Mouse (Mus musculus) layer of hippocampus, postnatal 14 days (tissue): ENCODE results near the gene Esrrb. TPM values are rescaled to one million over a fixed set of nuclear protein-coding genes. Genes with fewer than 3 reads are reported as not detected.
A peak's percentile ranks its signal among the peaks of the same experiment; 100 is the strongest.

Source experiments
- DNase-seq, 2 experiments: peaks; one replicate each; pipeline ENCODE4 v3.0.0; 2021 to 2022; ENCODE audit warnings: low spot score in 2 of 2, mixed read lengths in 1 of 2
- total RNA-seq, 2 experiments: library from RNA; stranded (reverse); gene quantifications; 2 replicates each; pipeline ENCODE4 v1.2.3; 2021

The Esrrb gene
- total RNA-seq, 2 experiments from 2014 or later = 1.5 to 1.7 TPM

GRCm38 (mm10) chr12:86492822-86493221 is 131.9 kb downstream of the Esrrb start:
- DNase-seq = peak; percentile 34 to 43

GRCm38 (mm10) chr12:86497126-86497525 is 136.2 kb downstream of the Esrrb start:
- DNase-seq = no peak

DNA sequence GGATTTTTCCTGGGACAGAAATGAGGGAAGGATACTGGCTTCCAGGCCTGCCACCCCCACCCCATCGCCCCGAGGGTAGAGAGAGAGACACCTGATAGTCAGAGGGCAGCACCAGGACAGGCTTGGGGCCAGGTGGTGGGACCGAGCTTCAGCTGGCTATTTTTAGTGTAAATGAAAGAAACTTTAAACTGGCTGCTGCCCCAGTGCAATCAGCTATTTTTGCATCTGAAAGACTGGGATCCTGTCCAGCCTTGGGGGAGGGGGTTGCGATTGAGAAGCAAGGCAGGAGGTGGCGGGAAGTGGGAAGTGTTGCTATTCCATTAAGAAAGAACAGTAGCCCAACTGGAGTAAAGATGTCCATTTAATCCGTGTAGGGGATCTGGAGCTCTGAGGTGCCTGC is 137.8 kb downstream of the Esrrb start:
- peak; percentile 48 to 61 for DNase-seq

DNA sequence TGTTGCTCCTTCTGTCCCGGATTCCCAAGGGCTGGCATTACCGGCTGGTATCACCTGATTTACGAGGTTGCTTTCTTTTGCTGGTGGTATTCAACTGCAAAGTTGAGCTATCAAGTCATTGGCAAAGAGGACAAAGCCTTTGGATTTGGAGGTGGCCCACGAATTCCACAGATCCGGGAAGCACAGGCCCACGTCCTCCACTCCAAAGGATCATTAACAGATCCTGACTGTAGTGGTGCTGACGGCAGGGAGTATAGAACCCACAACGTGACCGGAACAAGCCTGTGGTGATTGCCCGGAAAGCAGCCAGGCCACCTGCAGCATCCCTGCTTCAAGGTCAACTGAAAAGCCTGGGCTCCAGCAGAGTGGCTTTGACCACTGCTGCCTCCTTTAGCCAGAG is 140.8 kb downstream of the Esrrb start:
- DNase-seq = no peak

- no peak for DNase-seq
These were observed 143.0 kb downstream of the Esrrb start for GRCm38 (mm10) chr12:86503921-86504320.

GRCm38 (mm10) chr12:86504321-86504720 is 143.4 kb downstream of the Esrrb start:
- DNase-seq = no peak

DNA sequence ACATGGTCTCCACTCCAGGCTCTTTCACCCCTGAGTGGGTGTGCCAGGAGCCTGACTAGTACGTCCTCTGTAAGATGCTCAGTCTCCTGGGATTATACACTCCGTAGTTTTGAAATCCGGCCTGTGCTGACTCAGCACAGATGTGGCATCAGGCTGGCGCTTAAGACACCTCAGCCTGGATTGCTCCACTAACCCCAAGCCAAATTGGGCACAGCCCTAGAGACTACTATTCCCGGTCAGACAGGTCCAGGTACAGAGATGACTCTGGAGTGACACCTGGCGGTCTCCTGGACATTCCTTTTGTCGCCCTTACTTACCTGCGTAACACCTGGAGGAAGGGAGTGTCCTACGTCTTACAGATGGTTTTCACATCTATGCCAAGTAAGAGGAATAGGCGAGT is 146.8 kb downstream of the Esrrb start:
- DNase-seq = no peak

DNA sequence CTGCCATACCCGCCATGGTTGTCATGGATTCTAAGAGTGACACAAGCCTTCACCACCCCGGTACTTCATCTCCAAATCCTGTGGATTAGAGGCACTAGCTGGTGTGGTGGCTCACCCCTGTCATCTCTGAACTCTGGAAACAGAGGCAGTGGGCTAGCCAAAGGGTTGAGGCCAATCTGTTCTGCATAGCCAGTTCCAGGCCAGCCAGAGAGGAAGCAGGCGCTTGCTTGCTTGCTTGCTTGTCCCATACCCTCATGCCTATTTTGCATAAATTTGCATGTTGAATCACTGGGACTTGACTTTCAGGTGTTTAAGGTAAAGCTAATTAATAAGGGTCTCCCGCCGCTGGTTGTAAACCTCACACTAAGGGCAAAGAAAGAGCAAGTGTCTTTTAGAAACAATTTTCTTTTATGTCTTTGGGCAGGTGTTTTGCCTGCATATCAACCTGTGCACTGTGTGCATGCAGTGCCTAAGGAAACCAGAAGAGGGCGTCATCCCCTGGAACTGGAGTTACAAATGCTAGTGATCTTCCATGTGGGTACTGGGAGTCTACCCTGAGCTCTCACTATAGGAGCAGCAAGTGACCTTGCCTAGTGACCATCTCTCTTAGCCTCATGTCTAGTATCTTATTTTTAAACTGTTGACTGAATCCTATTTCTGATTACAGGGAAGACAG is 147.5 kb downstream of the Esrrb start:
- DNase-seq = no peak

DNA sequence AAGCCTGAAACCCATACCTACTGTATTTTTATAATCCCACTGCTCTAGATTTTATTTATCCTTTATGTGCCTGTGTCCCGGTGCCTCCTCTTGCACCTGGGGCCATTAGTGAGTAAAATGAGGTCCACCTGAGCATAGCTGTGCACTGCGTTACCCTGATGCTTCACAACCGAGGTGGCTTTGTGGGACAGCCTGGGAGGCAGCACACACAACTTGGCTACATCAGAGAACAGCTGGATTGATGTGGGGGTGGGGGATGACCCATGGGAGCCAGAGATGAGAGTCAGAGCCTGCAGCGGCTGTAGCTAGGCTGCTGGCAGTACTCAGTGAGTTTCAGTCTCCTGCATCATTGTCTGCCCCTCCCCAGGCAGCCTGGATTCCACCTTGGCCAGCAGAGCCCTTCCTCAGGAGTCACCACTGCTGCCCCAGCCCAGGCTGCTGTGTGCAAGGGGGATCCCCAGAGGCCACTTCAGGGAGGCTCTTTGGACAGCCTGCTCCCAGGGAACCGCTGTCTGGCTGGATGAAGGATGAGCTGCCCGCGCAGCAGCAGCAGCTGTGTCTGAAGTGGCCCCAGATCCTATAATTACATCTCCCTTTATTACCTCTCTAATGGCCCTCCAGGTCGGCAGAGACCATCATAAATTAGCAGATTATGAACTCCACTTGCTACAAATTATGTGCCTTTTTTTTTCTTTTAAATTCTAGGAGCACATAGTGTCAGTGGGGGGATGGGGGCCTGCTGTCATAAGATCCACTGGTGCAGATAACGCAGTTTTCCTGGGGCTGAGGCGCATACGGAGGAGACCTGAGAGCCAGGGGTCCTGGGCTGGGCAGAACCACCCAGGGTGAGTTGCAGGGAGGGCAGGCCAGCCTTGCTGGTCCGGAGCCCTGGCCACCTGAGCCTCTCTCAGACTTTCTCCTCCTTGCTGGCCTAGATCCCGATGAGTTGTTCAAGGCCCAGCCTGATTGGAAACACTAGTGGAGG is 148.7 kb downstream of the Esrrb start:
- DNase-seq = no peak

DNA sequence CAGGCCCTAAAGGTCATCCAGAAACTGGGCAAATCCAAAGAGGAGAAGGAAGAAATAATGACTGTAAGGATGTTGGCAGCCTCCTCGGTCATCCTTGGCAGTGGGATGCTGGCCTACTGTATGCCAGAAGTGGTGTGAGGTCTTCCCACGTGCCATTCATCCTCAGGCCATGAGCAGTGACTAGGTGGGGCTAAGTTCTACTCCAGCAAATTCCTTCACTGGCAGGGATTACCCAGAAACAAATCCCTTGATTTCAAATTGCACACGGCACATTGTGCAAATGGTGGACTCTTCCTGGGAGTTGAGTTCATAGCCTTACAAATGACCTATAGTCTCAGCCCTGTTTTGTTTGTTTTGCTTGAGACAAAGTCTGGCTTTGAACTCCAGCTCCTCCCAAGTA is 151.4 kb downstream of the Esrrb start:
- no peak for DNase-seq

DNA sequence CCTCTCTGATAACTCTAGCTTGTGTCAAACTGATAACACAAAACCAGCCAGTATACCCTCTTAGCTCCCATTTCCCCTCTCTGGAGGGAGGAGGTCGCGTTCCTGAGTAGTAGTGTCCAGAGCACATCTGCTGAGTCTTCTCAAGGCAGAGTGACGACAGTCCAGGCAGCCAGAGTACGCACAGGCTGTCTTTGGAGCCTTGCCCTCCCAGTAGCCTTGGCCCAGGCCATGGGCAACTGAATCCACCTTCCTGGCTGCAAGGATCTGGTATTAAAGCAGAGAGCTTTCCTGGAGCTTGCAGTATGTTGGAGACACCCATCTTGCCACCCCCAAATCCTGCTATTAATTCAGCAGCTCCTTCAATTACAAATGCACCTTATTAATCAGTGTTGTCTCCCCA is 152.7 kb downstream of the Esrrb start:
- DNase-seq = no peak

- no peak for DNase-seq
These were observed 155.7 kb downstream of the Esrrb start for GRCm38 (mm10) chr12:86516602-86517001.

DNA sequence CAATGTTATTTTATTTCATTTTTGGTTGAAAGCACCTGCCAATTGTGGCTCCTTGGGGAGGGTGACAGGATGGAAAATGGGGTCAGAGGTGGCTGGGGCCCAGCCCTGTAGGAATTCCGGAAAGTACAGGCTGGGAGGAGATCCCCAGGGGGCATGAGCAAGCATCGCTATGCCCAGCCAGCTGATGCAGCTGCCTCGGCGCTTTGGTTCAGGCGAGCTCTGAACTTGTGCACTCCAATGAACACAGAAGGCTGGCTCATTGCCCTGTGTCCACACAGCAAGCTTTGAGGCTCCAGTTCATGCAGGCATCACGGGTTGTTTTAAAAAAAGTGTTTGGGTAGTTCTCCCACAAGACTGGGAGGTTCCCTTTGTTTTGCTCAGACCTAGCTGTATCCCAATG is 156.8 kb downstream of the Esrrb start:
- no peak for DNase-seq

DNA sequence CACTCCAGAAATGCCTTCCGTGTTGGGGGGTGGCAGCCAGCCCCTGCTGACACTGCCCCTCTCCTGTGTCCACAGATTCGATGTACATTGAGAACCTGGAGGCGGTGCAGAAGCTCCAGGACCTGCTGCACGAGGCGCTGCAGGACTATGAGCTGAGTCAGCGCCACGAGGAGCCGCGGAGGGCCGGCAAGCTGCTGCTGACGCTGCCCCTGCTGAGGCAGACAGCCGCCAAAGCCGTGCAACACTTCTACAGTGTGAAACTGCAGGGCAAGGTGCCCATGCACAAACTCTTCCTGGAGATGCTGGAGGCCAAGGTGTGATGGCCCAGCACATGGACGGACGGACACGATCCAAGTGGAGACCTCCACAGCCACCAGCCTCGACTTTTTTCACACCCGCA is 157.8 kb downstream of the Esrrb start:
- DNase-seq = peak in 1 of 2 experiments; percentile 4

DNA sequence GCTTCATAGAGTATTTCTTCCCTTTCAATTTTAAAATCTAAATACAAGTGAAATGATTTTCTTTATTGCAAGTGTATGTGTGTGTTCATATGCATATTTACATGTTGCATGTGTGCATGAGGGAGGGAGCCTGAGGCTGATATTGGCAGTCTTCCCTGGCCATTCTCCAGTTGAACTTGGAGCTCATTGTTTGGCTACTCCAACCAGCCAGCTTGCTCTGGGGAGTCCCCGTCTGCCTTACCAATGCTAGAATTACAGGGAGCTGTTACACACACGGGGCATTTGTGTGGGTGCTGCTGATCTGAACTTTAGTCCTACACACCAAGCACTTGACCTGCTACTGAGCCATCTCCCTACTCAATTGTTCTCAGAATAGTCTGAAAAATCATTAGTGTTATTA is 173.4 kb downstream of the Esrrb start:
- peak; percentile 8 to 29 for DNase-seq

DNA sequence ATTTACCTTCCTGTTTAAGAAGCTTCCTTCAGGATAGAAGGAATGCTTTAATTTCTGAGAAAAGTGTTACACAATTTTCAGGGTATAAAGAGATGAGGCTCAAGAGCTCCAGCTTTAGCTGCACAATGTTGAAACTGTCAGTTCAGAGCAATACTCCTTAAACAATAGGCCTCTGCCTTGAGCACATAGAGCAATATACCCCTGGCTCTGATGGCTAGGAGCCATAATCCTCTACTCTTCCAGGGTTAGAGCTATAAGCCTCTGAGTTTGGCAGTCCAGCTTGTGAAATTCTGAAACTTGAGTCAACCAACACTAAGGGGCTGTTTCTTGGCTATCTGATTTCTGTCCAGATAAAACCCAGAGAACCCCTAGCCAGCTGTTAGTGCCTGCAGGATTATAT is 176.9 kb downstream of the Esrrb start:
- DNase-seq = no peak

- no peak for DNase-seq
These were observed 177.8 kb downstream of the Esrrb start for GRCm38 (mm10) chr12:86538711-86539110.

DNA sequence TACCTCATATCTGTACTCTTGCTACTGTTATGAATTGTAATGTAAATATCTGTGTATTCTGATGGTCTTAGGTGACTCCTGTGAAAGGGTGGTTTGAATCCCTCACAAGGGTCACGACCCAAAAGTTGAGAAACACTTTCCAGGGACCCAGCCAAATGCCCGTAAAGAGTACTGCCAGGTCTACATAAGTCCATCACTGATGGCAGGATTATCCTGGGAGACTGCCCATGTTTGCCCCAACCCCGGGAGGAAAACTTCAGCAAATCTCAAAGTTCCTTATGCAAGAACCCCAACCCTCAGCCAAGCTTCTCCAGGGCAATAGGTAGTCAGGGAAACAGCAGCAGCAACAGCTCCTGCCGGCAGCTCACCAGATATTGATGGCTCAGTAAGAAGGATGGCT is 178.6 kb downstream of the Esrrb start:
- DNase-seq = no peak

GRCm38 (mm10) chr12:86547808-86548207 is 186.9 kb downstream of the Esrrb start:
- no peak for DNase-seq

GRCm38 (mm10) chr12:86553037-86553436 is 192.1 kb downstream of the Esrrb start:
- DNase-seq = no peak

DNA sequence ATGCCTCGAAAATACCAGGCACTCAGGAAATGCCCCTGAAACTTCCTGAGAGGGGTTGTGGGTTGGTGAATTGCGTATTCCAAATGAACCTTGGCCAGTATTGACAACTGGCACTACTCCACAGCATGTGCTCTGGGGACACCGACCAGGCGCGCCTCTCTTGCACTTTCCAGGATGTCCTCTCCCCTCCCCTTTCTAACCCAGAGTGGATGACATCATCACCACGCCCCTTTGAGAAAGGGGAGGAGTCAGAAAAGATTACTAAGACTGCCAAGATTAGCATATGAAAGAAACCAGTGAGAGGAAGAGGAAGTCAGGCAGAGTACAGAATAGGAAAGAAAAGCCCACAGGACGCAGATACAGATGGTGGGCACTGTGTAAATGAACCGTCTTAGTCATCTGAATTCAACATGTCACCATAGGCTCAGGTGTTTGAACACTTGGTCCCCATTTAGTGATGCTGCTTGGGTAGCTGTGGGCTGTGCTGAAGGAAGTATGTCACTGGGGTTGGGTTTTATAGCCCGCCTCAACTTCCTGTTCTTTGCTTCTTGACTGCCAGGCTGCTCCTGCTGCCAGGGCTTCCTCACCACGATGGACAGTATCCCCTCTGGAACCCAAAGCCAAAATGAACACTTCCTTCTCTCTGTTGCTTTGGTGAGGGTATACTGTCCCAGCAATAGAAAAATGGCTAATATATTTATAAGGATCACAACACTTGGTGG is 196.0 kb downstream of the Esrrb start:
- no peak for DNase-seq

GRCm38 (mm10) chr12:86558889-86559288 is 198.0 kb downstream of the Esrrb start:
- no peak for DNase-seq
